Mouse (Mus musculus) CH12.LX (cell line): ENCODE data around the gene Tgfa. TPM values are rescaled to one million over a fixed set of nuclear protein-coding genes. Genes with fewer than 3 reads are reported as not detected.

Experiments
- DNase-seq: peaks from one replicate; pipeline ENCODE4 v3.0.0-alpha.2; 2013; ENCODE audit errors: extremely low read depth
- H3K27ac ChIP-seq: 2 replicates; pipeline ENCODE4 v1.5.1; 2012; ENCODE audit warnings: low read depth, mild to moderate bottlenecking, control low read depth, moderate library complexity; ENCODE audit not compliant: insufficient read depth
- H3K27me3 ChIP-seq: replicated peaks from 2 replicates; pipeline ENCODE3; 2012; ENCODE audit warnings: inconsistent platforms
- H3K36me3 ChIP-seq, 2 experiments: replicated peaks in 1 of 2; 2 replicates each; pipeline versions ENCODE3 to v1.6.1; 2012; ENCODE audit warnings: inconsistent platforms in 1 of 2, low read length in 1 of 2, mild to moderate bottlenecking in 1 of 2, mixed read lengths in 1 of 2, moderate library complexity in 1 of 2; ENCODE audit not compliant: control insufficient read depth in 1 of 2, insufficient read depth in 1 of 2
- H3K4me1 ChIP-seq, 2 experiments: 2 replicates each; pipeline ENCODE4 v1.6.1; 2012; ENCODE audit warnings: inconsistent platforms in 1 of 2, moderate library complexity in 1 of 2; ENCODE audit not compliant: insufficient read depth in 2 of 2, control insufficient read depth in 1 of 2
- H3K4me2 ChIP-seq: 2 replicates; pipeline ENCODE4 v1.6.1; 2012; ENCODE audit warnings: low read depth, mild to moderate bottlenecking, control low read depth; ENCODE audit not compliant: poor library complexity, insufficient read depth, severe bottlenecking
- H3K4me3 ChIP-seq, 3 experiments: fragments of 150-350 bp in 1 of 3; sonication (generic) in 1 of 3; replicated peaks in 1 of 3; 2 replicates each; pipeline versions ENCODE3 to v1.5.1; 2011 to 2012; ENCODE audit warnings: low read depth in 2 of 3, low read length in 2 of 3, mild to moderate bottlenecking in 2 of 3, moderate library complexity in 2 of 3, control low read depth in 1 of 3, improper control_type of control experiment in 1 of 3, inconsistent platforms in 1 of 3, mixed read lengths in 1 of 3; ENCODE audit not compliant: poor library complexity in 1 of 3
- H3K79me2 ChIP-seq: replicated peaks from 2 replicates; pipeline ENCODE4 v1.6.1; 2012; ENCODE audit warnings: mild to moderate bottlenecking, moderate library complexity; ENCODE audit not compliant: control insufficient read depth, poor library complexity, insufficient read depth, severe bottlenecking; ENCODE audit errors: extremely low read depth
- H3K9ac ChIP-seq: 2 replicates; pipeline ENCODE4 v1.6.1; 2012; ENCODE audit warnings: low read depth, mild to moderate bottlenecking, control low read depth, moderate library complexity; ENCODE audit not compliant: insufficient read depth
- H3K9me3 ChIP-seq: replicated peaks from 2 replicates; pipeline ENCODE3; 2012; ENCODE audit warnings: low read length, inconsistent platforms, mixed read lengths
- CHD1 ChIP-seq: IDR thresholded peaks from 2 replicates; pipeline ENCODE4 v1.6.1; 2012; ENCODE audit warnings: low read depth, low read length, improper control_type of control experiment, inconsistent platforms
- CTCF ChIP-seq, 2 experiments: IDR thresholded peaks in 1 of 2; conservative IDR thresholded peaks in 1 of 2; 2 replicates each; pipeline ENCODE4 v1.5.1; 2011 to 2012; ENCODE audit warnings: low read depth in 2 of 2, low read length in 2 of 2, improper control_type of control experiment in 1 of 2, inconsistent platforms in 1 of 2, mild to moderate bottlenecking in 1 of 2, moderate library complexity in 1 of 2
- ELF1 ChIP-seq: IDR thresholded peaks from 2 replicates; pipeline ENCODE4 v1.6.1; 2014; ENCODE audit warnings: low read depth, mild to moderate bottlenecking, inconsistent platforms, low read length, improper control_type of control experiment
- IRF4 ChIP-seq: IDR thresholded peaks from 2 replicates; pipeline ENCODE4 v1.6.1; 2014; ENCODE audit warnings: low read depth, mild to moderate bottlenecking, inconsistent platforms, low read length, improper control_type of control experiment
- JUND ChIP-seq: conservative IDR thresholded peaks from 2 replicates; pipeline ENCODE4 v1.6.1; 2011; ENCODE audit warnings: low read depth, low read length, improper control_type of control experiment
- KAT2A ChIP-seq: IDR thresholded peaks from 2 replicates; pipeline ENCODE4 v1.6.1; 2012; ENCODE audit warnings: low read length, improper control_type of control experiment, inconsistent platforms; ENCODE audit not compliant: insufficient replicate concordance
- MAX ChIP-seq: IDR thresholded peaks from 2 replicates; pipeline ENCODE4 v1.6.1; 2011; ENCODE audit warnings: low read length, improper control_type of control experiment
- MEF2A ChIP-seq: IDR thresholded peaks from 2 replicates; pipeline ENCODE4 v1.6.1; 2014; ENCODE audit warnings: low read depth, mild to moderate bottlenecking, inconsistent platforms, low read length, improper control_type of control experiment, borderline replicate concordance
- MXI1 ChIP-seq: IDR thresholded peaks from 2 replicates; pipeline ENCODE4 v1.6.1; 2011; ENCODE audit warnings: mild to moderate bottlenecking, low read depth, low read length, improper control_type of control experiment
- MYC ChIP-seq: IDR thresholded peaks from 2 replicates; pipeline ENCODE4 v1.6.1; 2011; ENCODE audit warnings: low read depth, mild to moderate bottlenecking, improper control_type of control experiment, low read length
- NELFE ChIP-seq: IDR thresholded peaks from 2 replicates; pipeline ENCODE4 v1.6.1; 2011; ENCODE audit warnings: low read depth, low read length, improper control_type of control experiment
- NRF1 ChIP-seq: IDR thresholded peaks from 2 replicates; pipeline ENCODE4 v1.6.1; 2014; ENCODE audit warnings: low read depth, mild to moderate bottlenecking, inconsistent platforms, low read length, improper control_type of control experiment, moderate library complexity
- PAX5 ChIP-seq: IDR thresholded peaks from 2 replicates; pipeline ENCODE4 v1.6.1; 2012; ENCODE audit warnings: low read length, inconsistent platforms, mixed read lengths
- POLR2AphosphoS2 ChIP-seq: IDR thresholded peaks from 2 replicates; pipeline ENCODE4 v1.6.1; 2011; ENCODE audit warnings: low read depth, low read length, improper control_type of control experiment
- USF1 ChIP-seq: IDR thresholded peaks from 2 replicates; pipeline ENCODE4 v1.6.1; 2014; ENCODE audit warnings: low read depth, mild to moderate bottlenecking, inconsistent platforms, low read length, improper control_type of control experiment
- USF2 ChIP-seq: conservative IDR thresholded peaks from 2 replicates; pipeline ENCODE4 v1.6.1; 2011; ENCODE audit warnings: low read depth, low read length, improper control_type of control experiment
- ZC3H11A ChIP-seq: IDR thresholded peaks from 2 replicates; pipeline ENCODE4 v1.6.1; 2012; ENCODE audit warnings: low read depth, mild to moderate bottlenecking, inconsistent platforms, low read length, improper control_type of control experiment
- ZKSCAN1 ChIP-seq: IDR thresholded peaks from 2 replicates; pipeline ENCODE4 v1.6.1; 2012; ENCODE audit warnings: low read depth, inconsistent platforms, low read length, improper control_type of control experiment, borderline replicate concordance
- ZMIZ1 ChIP-seq: IDR thresholded peaks from 2 replicates; pipeline ENCODE4 v1.6.1; 2012; ENCODE audit warnings: low read depth, mild to moderate bottlenecking, inconsistent platforms, low read length, improper control_type of control experiment
- ZNF384 ChIP-seq: IDR thresholded peaks from 2 replicates; pipeline ENCODE4 v1.6.1; 2012; ENCODE audit warnings: low read depth, low read length, improper control_type of control experiment, inconsistent platforms
- dilution Hi-C: fragments of 300-500 bp; cut with MboI; formaldehyde crosslinking; loops from 2 replicates; pipeline ENCODE4 v1.14.3; 2020; ENCODE audit warnings: low sequenced_read_pairs; ENCODE audit not compliant: extremely low pct_unique_long_range_greater_than_20kb, extremely low pct_ligation_motif_present
- in situ Hi-C: fragments of 300-500 bp; cut with MboI; formaldehyde crosslinking; loops from 3 replicates; pipeline ENCODE4 v1.14.3; 2019; ENCODE audit warnings: low sequenced_read_pairs, low pct_ligation_motif_present, low pct_unique_long_range_greater_than_20kb, mixed read lengths
- polyA plus RNA-seq: library from polyadenylated mRNA; unstranded; fragments of >175 nt; gene quantifications from 2 replicates; pipeline ENCODE4 v1.2.1, GENCODE M21; 2012; ENCODE audit warnings: low read depth; ENCODE audit not compliant: insufficient read length
- total RNA-seq, 2 experiments: library from RNA; depleted of rRNA; stranded (reverse); fragments of 300-350 nt in 1 of 2; fragments of >200 nt in 1 of 2; gene quantifications; 2 replicates each; pipeline ENCODE4 v1.2.3; 2012 to 2014

The Tgfa gene
- total and polyA plus RNA-seq, 3 experiments = not detected

GRCm38 (mm10) chr6:86222381-86222780 lies 27.4 kb downstream of the Tgfa start:
- no peak overlapping the region for H3K27ac ChIP-seq
- H3K4me2 ChIP-seq = no peak overlapping the region
- DNase-seq = no peak
- H3K9ac ChIP-seq = no peak overlapping the region
- no peaks in the 10 kb centered on the region for H3K9me3 ChIP-seq
- in situ Hi-C loops (no loop called here), dilution Hi-C loops (no loop called here)
- H3K4me3 ChIP-seq = no peak overlapping the region
- no peaks in the 10 kb centered on the region for H3K79me2 ChIP-seq
- H3K36me3 ChIP-seq = no peaks in the 10 kb centered on the region
- H3K4me1 ChIP-seq = peaks cover 0 to 4% of the 10 kb centered on the region in 2 experiments; a peak in 2 of 4 replicates
- TF ChIP-seq MEF2A (no peak), CHD1 (no peak), IRF4 (no peak), JUND (no peak)
- peaks cover 87% of the 10 kb centered on the region for H3K27me3 ChIP-seq

GRCm38 (mm10) chr6:86225604-86226003 lies 30.6 kb downstream of the Tgfa start:
- Histone ChIP-seq H3K4me1 (peaks cover 0 to 4% of the 10 kb centered on the region in 2 experiments; a peak in 2 of 4 replicates), H3K9ac (no peak overlapping the region), H3K36me3 (no peaks in the 10 kb centered on the region), H3K4me3 (no peak overlapping the region), H3K27me3 (peaks cover 81% of the 10 kb centered on the region), H3K79me2 (no peaks in the 10 kb centered on the region), H3K4me2 (no peak overlapping the region), H3K27ac (no peak overlapping the region), H3K9me3 (no peaks in the 10 kb centered on the region)
- TF ChIP-seq ELF1 (no peak), USF2 (no peak), NRF1 (no peak), CTCF (conservative IDR thresholded peaks at IDR 0.05 in 1 of 2, IDR thresholded peaks at IDR 0.05 in 1 of 2; ENCODE audit: low read depth in 2 of 2, low read length in 2 of 2) (no peak), MAX (no peak), NELFE (no peak), MEF2A (no peak), PAX5 (no peak), MXI1 (no peak), ZKSCAN1 (no peak), ZNF384 (no peak), ZC3H11A (no peak), ZMIZ1 (no peak), USF1 (no peak), POLR2AphosphoS2 (no peak), MYC (no peak), KAT2A (no peak)
- no peak for DNase-seq
- dilution Hi-C loops = no loop called here
- in situ Hi-C loops = no loop called here
